Mouse (Mus musculus): ENCODE results near the gene Clpx. TPM values are rescaled to one million over a fixed set of nuclear protein-coding genes. Genes with fewer than 3 reads are reported as not detected.

The Clpx gene
- polyA plus RNA-seq, 1 experiment from 2014 or later, result 52.9 TPM

DNA sequence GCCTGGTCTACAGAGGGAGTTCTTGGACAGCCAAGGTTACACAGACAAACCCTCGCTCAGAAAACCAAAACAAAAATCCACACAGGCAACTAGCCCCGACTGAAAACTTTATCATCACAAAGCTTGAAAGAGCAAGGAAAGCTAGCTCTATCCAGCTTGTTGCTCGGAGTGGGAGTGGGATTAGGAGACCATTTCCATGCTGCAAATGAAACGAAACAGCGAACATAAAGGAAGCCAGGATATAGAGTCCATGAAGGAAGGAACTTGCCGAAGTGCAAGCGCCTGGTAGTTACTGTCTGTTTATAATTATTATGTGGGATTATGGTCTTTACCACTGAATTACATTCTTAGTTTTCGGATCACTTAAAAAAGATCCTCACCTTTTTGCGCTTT, 484 bp upstream of the Clpx start:
- peaks cover 14% of the 10 kb centered on the region for H3K36me3 ChIP-seq (ENCODE audit: control insufficient read depth, insufficient read depth, low read length)
- peak overlapping the region; percentile 80 to 91 for H3K27ac ChIP-seq (replicated peaks in 1 of 2; ENCODE audit: control insufficient read depth in 1 of 2, insufficient read depth in 1 of 2, low read depth in 2 of 2, low read length in 2 of 2)
- H3K9me3 ChIP-seq (ENCODE audit: control insufficient read depth, low read length), result no peaks in the 10 kb centered on the region
- WGBS, result under 1% methylated on average over 9 of the region's 9 CpGs
- H3K9ac ChIP-seq (ENCODE audit: low read length), result peak overlapping the region; percentile 80
- ATAC-seq (ENCODE audit: insufficient number of reproducible peaks, insufficient read depth, low FRiP score, low read depth), result no peak
- H3K4me3 ChIP-seq (ENCODE audit: control insufficient read depth in 1 of 2, insufficient read depth in 1 of 2, low read depth in 1 of 2, low read length in 2 of 2), result peak overlapping the region; percentile 78 to 95
- H3K4me2 ChIP-seq (ENCODE audit: low read length), result peak overlapping the region; percentile 72
- H3K4me1 ChIP-seq (ENCODE audit: control insufficient read depth in 2 of 2, insufficient read depth in 2 of 2, low read length in 2 of 2), result peaks cover 2 to 18% of the 10 kb centered on the region in 2 experiments; a peak in 2 of 4 replicates
- no peaks in the 10 kb centered on the region for H3K27me3 ChIP-seq (ENCODE audit: control insufficient read depth, insufficient read depth, low read length)

DNA sequence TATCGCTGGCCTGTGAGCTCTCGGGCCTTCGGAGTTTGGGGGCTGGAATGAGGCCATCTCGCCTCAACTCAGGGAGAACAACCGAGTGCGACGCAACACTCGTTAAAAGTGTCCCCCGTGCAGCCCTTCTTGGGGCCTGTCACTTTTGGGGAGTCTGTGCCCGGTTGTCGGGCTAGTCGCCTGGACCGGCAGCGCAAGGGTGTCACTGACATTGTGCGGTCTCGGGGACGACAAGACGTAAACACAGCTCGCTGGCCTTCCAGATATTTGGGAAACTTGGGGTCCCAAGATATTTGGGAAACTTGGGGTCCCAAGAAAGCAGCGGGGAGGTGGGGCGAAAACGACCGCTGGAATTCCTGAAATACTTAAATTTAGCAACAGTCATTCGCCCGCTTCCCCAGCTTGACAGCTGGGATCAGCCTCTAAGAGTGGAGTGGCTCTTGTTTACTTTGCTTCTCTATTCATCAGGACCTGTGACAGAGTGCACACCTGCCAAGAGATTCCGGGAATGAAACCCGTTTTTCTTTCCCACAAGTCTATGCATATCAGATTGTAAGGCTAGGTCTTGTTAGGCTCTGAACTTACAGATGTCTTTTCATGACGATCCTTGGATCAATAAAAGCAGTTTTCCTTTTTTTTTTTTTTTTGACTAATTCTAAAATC, 787 bp downstream of the Clpx start:
- H3K4me1 ChIP-seq (ENCODE audit: control insufficient read depth in 2 of 2, insufficient read depth in 2 of 2, low read length in 2 of 2), result peaks cover 2 to 18% of the 10 kb centered on the region in 2 experiments; a peak in 2 of 4 replicates
- no peaks in the 10 kb centered on the region for H3K27me3 ChIP-seq (ENCODE audit: control insufficient read depth, insufficient read depth, low read length)
- no peaks in the 10 kb centered on the region for H3K9me3 ChIP-seq (ENCODE audit: control insufficient read depth, low read length)
- H3K9ac ChIP-seq (ENCODE audit: low read length), result peak overlapping the region; percentile 97
- peak overlapping the region; percentile 88 for H3K4me2 ChIP-seq (ENCODE audit: low read length)
- H3K4me3 ChIP-seq (ENCODE audit: control insufficient read depth in 1 of 2, insufficient read depth in 1 of 2, low read depth in 1 of 2, low read length in 2 of 2), result peak overlapping the region; percentile 95 to 96
- peaks cover 20% of the 10 kb centered on the region for H3K36me3 ChIP-seq (ENCODE audit: control insufficient read depth, insufficient read depth, low read length)
- no peak for ATAC-seq (ENCODE audit: insufficient number of reproducible peaks, insufficient read depth, low FRiP score, low read depth)
- 2% methylated on average over 28 of the region's 28 CpGs for WGBS
- peak overlapping the region; percentile 84 to 87; a peak in 3 of 4 replicates for H3K27ac ChIP-seq (replicated peaks in 1 of 2; ENCODE audit: control insufficient read depth in 1 of 2, insufficient read depth in 1 of 2, low read depth in 2 of 2, low read length in 2 of 2)

DNA sequence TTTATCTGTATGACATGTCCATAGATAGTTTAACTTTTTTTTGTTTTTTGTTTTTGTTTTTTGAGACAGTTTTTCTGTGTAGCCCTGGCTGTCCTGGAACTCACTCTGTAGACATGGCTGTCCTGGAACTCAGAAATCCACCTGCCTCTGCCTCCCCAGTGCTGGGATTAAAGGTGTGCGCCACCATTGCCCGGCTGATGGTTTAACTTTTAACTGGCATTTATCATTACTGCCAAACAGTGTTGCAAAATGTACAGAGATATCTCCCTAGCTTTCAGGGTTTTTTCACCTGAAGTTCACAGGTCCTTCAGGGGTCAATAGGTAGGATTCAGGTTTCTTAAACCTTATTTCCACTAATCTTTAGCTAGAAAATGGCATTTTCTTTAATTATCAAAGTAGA, 3.0 kb downstream of the Clpx start:
- Histone ChIP-seq H3K27ac (replicated peaks in 1 of 2; ENCODE audit: control insufficient read depth in 1 of 2, insufficient read depth in 1 of 2, low read depth in 2 of 2, low read length in 2 of 2) (no peak overlapping the region), H3K4me3 (ENCODE audit: control insufficient read depth in 1 of 2, insufficient read depth in 1 of 2, low read depth in 1 of 2, low read length in 2 of 2) (no peak overlapping the region), H3K9ac (ENCODE audit: low read length) (no peak overlapping the region), H3K27me3 (ENCODE audit: control insufficient read depth, insufficient read depth, low read length) (no peaks in the 10 kb centered on the region), H3K4me2 (ENCODE audit: low read length) (no peak overlapping the region), H3K36me3 (ENCODE audit: control insufficient read depth, insufficient read depth, low read length) (peaks cover 41% of the 10 kb centered on the region), H3K4me1 (ENCODE audit: control insufficient read depth in 2 of 2, insufficient read depth in 2 of 2, low read length in 2 of 2) (peaks cover 2 to 18% of the 10 kb centered on the region in 2 experiments; a peak in 2 of 4 replicates), H3K9me3 (ENCODE audit: control insufficient read depth, low read length) (no peaks in the 10 kb centered on the region)
- ATAC-seq (ENCODE audit: insufficient number of reproducible peaks, insufficient read depth, low FRiP score, low read depth), result no peak
- WGBS, result 99% methylated on average over 2 of the region's 2 CpGs

DNA sequence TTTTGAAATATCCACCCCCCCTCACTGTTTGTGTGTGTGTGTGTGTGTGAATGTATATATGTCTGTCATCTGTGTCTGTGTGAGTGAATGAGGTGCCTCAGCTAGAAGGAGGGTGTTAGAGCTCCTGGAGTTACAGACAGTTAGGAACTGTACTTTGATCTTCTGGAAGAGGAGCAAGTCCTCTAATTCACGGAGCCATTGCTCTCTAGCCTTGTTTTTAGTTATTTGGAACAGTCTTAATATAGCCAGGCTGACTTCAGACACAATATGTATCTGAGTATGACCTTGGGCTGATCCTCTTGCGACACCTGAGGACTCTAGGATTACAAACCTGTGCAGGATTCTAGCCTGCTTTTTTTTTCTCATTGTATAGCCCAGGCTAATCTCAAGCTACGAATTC, 4.7 kb downstream of the Clpx start:
- ATAC-seq (ENCODE audit: insufficient number of reproducible peaks, insufficient read depth, low FRiP score, low read depth), result no peak
- Histone ChIP-seq H3K36me3 (ENCODE audit: control insufficient read depth, insufficient read depth, low read length) (peaks cover 58% of the 10 kb centered on the region), H3K9ac (ENCODE audit: low read length) (no peak overlapping the region; the same call in 1 of the 2 replicates), H3K4me2 (ENCODE audit: low read length) (no peak overlapping the region), H3K27ac (replicated peaks in 1 of 2; ENCODE audit: control insufficient read depth in 1 of 2, insufficient read depth in 1 of 2, low read depth in 2 of 2, low read length in 2 of 2) (no peak overlapping the region), H3K4me3 (ENCODE audit: control insufficient read depth in 1 of 2, insufficient read depth in 1 of 2, low read depth in 1 of 2, low read length in 2 of 2) (no peak overlapping the region), H3K9me3 (ENCODE audit: control insufficient read depth, low read length) (no peaks in the 10 kb centered on the region), H3K27me3 (ENCODE audit: control insufficient read depth, insufficient read depth, low read length) (no peaks in the 10 kb centered on the region), H3K4me1 (ENCODE audit: control insufficient read depth in 2 of 2, insufficient read depth in 2 of 2, low read length in 2 of 2) (peaks cover 0 to 13% of the 10 kb centered on the region in 2 experiments; a peak in 2 of 4 replicates)
- WGBS, result 74% methylated on average over 3 of the region's 3 CpGs

DNA sequence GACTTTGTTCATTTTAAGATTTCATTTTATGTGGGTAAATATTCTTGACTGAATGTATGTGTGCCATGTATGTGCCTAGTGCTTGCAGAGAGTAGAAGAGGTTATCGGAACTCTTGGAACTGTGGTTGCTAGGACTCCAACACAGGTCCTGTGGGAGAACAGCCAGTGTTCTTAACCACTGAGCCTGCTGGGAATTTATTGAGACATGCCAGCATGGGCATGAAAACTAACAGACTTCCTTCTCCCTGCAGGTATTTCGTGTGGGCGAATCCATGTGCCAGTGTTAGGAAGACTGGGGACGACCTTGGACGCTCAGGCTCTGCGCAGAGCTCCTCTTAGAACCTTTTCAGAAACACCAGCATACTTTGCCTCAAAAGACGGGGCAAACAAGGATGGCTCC, 5.6 kb downstream of the Clpx start:
- H3K4me3 ChIP-seq (ENCODE audit: control insufficient read depth in 1 of 2, insufficient read depth in 1 of 2, low read depth in 1 of 2, low read length in 2 of 2), result no peak overlapping the region
- H3K4me1 ChIP-seq (ENCODE audit: control insufficient read depth in 2 of 2, insufficient read depth in 2 of 2, low read length in 2 of 2), result peaks cover 0 to 13% of the 10 kb centered on the region in 2 experiments; a peak in 2 of 4 replicates
- WGBS, result 94% methylated on average over 7 of the region's 7 CpGs
- no peak overlapping the region for H3K27ac ChIP-seq (replicated peaks in 1 of 2; ENCODE audit: control insufficient read depth in 1 of 2, insufficient read depth in 1 of 2, low read depth in 2 of 2, low read length in 2 of 2)
- H3K36me3 ChIP-seq (ENCODE audit: control insufficient read depth, insufficient read depth, low read length), result peaks cover 67% of the 10 kb centered on the region
- H3K27me3 ChIP-seq (ENCODE audit: control insufficient read depth, insufficient read depth, low read length), result no peaks in the 10 kb centered on the region
- H3K9me3 ChIP-seq (ENCODE audit: control insufficient read depth, low read length), result no peaks in the 10 kb centered on the region
- no peak overlapping the region for H3K4me2 ChIP-seq (ENCODE audit: low read length)
- H3K9ac ChIP-seq (ENCODE audit: low read length), result no peak overlapping the region
- ATAC-seq (ENCODE audit: insufficient number of reproducible peaks, insufficient read depth, low FRiP score, low read depth), result no peak

DNA sequence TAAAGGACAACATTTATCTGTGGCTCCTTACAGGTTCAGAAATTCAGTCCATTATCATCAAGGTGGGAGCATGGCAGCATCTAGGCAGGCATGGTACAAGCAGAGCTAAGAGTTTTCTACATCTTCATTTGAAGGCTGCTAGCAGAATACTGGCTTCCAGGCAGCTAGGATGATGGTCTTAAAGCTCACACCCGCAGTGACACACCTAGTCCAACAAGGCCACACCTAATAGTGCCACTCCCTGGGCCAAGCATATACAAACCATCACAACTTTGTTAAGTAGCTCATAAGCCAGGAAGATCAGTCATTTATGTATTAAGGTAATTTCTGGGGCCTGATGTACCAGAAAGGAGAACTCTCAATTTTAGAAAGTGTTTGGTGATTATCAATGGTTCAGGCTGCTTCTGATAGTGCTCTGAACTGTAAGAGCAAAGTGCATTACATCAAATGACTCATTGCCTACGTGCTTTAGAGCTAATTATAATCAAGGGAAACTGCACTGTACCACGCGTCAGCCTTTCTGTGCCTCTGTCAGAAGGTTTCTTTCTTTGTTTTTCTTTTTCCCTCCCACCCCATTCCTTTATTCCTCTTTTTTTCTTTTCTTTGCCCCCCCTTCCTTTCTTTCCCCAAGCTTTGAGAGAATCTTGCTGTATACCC, 8.4 kb downstream of the Clpx start:
- Histone ChIP-seq H3K27ac (replicated peaks in 1 of 2; ENCODE audit: control insufficient read depth in 1 of 2, insufficient read depth in 1 of 2, low read depth in 2 of 2, low read length in 2 of 2) (no peak overlapping the region), H3K36me3 (ENCODE audit: control insufficient read depth, insufficient read depth, low read length) (peaks cover 84% of the 10 kb centered on the region), H3K9ac (ENCODE audit: low read length) (no peak overlapping the region), H3K27me3 (ENCODE audit: control insufficient read depth, insufficient read depth, low read length) (no peaks in the 10 kb centered on the region), H3K4me1 (ENCODE audit: control insufficient read depth in 2 of 2, insufficient read depth in 2 of 2, low read length in 2 of 2) (no peaks in the 10 kb centered on the region), H3K9me3 (ENCODE audit: control insufficient read depth, low read length) (no peaks in the 10 kb centered on the region), H3K4me2 (ENCODE audit: low read length) (no peak overlapping the region), H3K4me3 (ENCODE audit: control insufficient read depth in 1 of 2, insufficient read depth in 1 of 2, low read depth in 1 of 2, low read length in 2 of 2) (no peak overlapping the region)
- ATAC-seq (ENCODE audit: insufficient number of reproducible peaks, insufficient read depth, low FRiP score, low read depth), result no peak
- 86% methylated on average over 4 of the region's 4 CpGs for WGBS

DNA sequence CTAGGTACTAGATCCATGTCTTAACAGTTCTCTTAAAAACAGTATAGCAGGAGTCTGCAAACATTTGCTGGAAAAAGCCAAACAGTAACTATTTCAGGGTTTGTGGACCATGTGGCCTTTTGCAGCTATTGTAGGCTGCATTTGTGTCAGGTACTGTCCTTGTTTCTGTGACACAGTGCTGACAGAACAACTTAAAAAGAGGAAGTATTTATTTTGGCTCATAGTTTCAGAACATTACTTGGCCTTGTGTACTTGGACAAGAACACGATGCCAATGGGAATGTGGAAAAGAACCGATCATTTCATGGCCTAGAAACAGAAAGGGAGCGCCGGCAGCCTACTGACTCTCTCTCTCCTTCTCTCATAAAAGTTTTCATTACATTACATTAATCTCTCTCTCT, 9.5 kb downstream of the Clpx start:
- no peak overlapping the region for H3K9ac ChIP-seq (ENCODE audit: low read length)
- no peak for ATAC-seq (ENCODE audit: insufficient number of reproducible peaks, insufficient read depth, low FRiP score, low read depth)
- H3K36me3 ChIP-seq (ENCODE audit: control insufficient read depth, insufficient read depth, low read length), result peaks cover 90% of the 10 kb centered on the region
- H3K9me3 ChIP-seq (ENCODE audit: control insufficient read depth, low read length), result no peaks in the 10 kb centered on the region
- H3K27ac ChIP-seq (replicated peaks in 1 of 2; ENCODE audit: control insufficient read depth in 1 of 2, insufficient read depth in 1 of 2, low read depth in 2 of 2, low read length in 2 of 2), result no peak overlapping the region
- no peaks in the 10 kb centered on the region for H3K27me3 ChIP-seq (ENCODE audit: control insufficient read depth, insufficient read depth, low read length)
- H3K4me1 ChIP-seq (ENCODE audit: control insufficient read depth in 2 of 2, insufficient read depth in 2 of 2, low read length in 2 of 2), result no peaks in the 10 kb centered on the region
- 91% methylated on average over 4 of the region's 4 CpGs for WGBS
- H3K4me3 ChIP-seq (ENCODE audit: control insufficient read depth in 1 of 2, insufficient read depth in 1 of 2, low read depth in 1 of 2, low read length in 2 of 2), result no peak overlapping the region
- H3K4me2 ChIP-seq (ENCODE audit: low read length), result no peak overlapping the region
